Mouse (Mus musculus) right cerebral cortex, postnatal 36 days (tissue): ENCODE measurements around the gene Zfc3h1.

Experiments
- DNase-seq, 2 experiments: peaks; one replicate each; pipeline ENCODE4 v3.0.0; 2022; ENCODE audit warnings: low spot score in 2 of 2, mixed read lengths in 1 of 2

Zfc3h1 gene

DNA sequence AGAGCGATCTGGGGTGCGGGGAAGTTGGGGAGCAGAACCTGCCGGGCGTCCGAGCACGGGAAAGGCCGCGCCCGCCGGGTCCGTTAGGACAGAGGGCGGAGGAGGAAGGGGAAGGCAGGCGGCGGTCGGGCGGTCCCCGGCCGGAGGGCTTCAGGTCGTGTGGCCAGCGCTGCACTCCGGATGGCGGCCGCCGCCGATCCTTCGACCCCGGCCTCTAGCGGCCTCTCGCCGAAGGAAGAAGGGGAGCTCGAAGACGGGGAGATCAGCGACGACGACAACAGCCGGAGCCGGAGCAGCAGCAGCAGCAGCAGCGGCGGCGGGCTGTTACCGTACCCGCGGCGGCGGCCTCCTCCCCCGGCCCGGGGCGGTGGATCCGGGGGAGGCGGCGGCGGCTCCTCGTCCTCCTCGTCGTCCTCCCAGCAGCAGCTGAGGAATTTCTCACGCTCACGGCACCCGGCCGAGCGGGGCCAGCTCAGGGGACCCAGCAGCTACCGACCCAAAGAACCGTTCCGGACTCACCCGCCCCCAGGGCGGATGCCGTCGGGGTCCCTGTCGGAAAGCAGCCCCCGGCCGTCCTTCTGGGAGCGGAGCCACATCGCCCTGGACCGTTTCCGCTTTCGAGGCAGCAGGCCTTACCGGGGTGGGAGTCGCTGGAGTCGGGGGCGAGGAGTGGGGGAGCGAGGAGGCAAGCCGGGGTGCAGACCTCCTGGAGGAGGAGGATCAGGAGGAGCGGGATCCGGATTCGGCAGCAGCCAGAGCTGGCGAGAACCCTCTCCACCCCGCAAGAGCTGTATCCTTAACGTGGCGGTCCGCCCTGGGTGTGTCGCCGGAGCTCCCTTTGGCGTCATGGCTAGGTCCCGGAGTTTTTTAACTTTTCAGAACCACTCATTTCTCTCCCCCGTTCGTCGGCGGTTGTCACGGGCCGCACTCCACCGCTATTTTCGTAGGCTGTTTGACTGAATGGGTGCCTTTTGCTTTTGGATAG is 551 bp downstream of the Zfc3h1 start:
- DNase-seq, result peak; percentile 20 to 34

GRCm38 (mm10) chr10:115387891-115388290 is 3.1 kb downstream of the Zfc3h1 start:
- no peak for DNase-seq

GRCm38 (mm10) chr10:115391076-115391475 is 6.3 kb downstream of the Zfc3h1 start:
- no peak for DNase-seq

GRCm38 (mm10) chr10:115391896-115392295 is 7.1 kb downstream of the Zfc3h1 start:
- DNase-seq, result no peak

DNA sequence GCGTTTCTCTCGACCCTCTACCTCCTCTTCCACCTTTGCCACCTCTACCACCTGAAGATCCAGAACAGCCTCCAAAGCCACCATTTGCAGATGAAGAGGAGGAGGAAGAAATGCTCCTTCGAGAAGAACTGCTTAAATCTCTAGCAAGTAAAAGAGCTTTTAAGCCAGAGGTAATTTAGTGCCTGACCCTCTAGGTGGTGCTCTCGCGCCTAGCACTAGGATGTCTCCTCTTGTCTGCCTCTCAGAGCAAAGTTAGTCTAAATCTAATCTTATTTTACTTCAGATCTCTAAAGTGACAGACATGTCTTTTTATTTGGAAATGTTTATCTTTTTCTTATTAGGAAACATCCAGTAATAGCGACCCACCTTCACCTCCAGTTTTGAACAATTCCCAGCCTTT is 21.6 kb downstream of the Zfc3h1 start:
- peak; percentile 5 to 16 for DNase-seq

- no peak for DNase-seq
Measured at GRCm38 (mm10) chr10:115413496-115413895, 28.7 kb downstream of the Zfc3h1 start.

DNA sequence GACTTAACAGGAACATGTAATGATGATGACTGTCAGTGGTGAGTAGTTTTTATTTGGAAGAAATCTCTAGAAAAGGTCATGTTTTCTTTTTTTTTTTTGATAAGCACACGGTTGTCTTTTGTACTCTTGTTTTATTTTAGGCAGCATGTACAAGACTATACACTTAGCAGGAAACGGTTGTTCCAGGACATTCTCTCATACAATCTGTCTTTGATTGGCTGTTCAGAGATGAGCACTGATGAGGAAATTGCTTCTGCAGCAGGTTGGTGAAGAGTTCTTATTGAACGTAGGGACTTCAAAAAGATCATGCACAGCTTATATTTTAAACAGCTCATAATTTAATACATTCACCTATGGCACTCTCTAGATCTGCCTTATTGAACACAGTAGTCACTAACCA is 29.3 kb downstream of the Zfc3h1 start:
- DNase-seq, result no peak

DNA sequence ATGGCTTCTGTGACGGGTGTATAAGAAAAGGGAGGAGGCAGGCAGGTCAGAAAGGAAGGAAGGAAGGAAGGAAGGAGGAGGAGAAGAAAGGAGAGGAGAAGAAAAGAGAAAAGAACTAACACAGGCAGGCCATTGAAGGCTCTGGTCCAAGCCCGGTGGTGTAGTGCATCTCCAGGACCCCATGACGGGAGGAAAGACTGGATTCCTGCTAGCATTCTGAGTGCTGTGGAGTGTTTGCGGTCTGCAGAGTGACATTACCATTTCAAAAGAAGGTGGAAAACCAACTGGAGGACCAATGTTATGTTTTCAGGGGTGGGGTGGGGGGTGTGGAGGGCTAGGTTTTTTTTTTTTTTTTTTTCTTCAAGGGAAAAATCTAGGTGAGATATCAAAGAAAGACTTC is 37.2 kb downstream of the Zfc3h1 start:
- DNase-seq, result no peak

GRCm38 (mm10) chr10:115425351-115425750 is 40.6 kb downstream of the Zfc3h1 start:
- DNase-seq, result no peak

GRCm38 (mm10) chr10:115437286-115437685 is 52.5 kb downstream of the Zfc3h1 start:
- DNase-seq, result no peak

DNA sequence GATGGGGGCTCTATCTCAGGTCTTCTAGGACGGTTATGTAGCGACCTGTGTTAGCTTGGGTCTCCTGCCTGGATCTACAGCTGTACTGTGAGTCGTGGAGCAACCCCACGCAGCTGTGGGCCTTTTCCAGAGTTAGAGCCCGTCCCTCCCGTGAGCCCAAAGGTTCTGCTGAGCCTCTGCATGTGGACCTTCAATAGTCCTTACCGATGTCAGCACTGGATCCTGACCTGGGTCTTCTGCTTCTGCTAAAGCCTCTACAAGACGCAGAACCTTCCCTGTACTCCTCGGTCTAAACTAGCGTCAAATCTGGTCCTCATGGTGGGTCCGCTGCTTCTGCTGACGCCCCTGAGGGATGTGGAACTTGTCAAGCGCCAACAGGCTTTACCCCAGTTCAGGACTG is 63.9 kb downstream of the Zfc3h1 start:
- no peak for DNase-seq

DNA sequence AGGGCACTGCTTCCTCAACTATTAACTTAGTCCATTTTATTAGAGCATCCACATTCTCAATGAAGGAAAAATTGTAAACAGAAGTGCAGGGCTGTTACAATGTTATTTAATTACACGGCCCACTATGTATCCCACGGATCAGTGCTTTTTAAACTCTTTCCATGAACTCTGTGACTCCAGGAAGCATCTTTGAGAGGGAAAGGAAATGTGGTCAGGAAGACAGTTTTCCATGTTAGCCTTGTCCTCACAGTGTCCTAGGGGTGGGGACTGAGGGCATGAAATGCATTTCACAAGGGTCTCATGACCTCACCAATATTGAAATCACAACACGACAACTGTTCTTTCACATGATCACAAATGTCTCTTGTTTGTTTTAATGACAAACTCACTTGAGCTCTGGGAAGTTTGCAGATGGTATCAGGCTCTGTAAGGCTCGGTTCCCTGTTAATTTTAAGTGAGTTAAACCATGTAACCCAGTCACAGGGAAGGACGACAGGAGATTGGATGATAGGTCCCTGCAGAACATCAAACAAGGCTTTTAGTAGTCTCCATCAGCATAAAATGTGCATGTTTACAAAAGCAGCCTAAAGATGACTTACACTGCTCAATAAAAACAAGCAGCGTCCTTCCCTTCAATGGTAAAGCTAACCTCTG is 72.7 kb downstream of the Zfc3h1 start:
- DNase-seq, result no peak

- DNase-seq, result no peak
Measured at GRCm38 (mm10) chr10:115462646-115463045, 77.9 kb downstream of the Zfc3h1 start.

- no peak for DNase-seq
Measured at GRCm38 (mm10) chr10:115465072-115465471, 80.3 kb downstream of the Zfc3h1 start.

- DNase-seq, result no peak
Measured at GRCm38 (mm10) chr10:115465778-115466177, 81.0 kb downstream of the Zfc3h1 start.

GRCm38 (mm10) chr10:115467985-115468384 is 83.2 kb downstream of the Zfc3h1 start:
- no peak for DNase-seq

GRCm38 (mm10) chr10:115468632-115469031 is 83.9 kb downstream of the Zfc3h1 start:
- no peak for DNase-seq

DNA sequence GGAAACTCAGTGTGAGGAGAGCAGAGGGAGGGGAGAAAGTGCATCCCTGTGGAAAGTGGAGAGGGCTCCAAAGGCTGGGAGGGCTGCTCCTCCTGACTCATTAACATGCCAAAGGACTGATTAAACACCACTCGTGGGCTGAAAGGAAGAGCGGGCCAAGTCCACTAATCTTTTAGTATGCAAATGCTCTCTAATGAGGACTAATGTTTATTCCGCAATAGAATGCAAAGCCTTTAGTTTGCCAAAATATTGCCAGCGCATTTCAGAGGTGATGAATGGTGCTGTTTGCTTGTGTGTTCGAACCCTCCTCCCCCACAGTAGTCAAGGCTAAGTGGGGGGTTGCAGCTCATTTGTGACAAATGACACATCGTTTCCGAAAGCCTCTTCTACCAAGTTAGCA is 84.3 kb downstream of the Zfc3h1 start:
- no peak for DNase-seq

GRCm38 (mm10) chr10:115470621-115471334 is 86.0 kb downstream of the Zfc3h1 start:
- DNase-seq, result no peak

GRCm38 (mm10) chr10:115473213-115473961 is 88.6 kb downstream of the Zfc3h1 start:
- DNase-seq, result no peak

DNA sequence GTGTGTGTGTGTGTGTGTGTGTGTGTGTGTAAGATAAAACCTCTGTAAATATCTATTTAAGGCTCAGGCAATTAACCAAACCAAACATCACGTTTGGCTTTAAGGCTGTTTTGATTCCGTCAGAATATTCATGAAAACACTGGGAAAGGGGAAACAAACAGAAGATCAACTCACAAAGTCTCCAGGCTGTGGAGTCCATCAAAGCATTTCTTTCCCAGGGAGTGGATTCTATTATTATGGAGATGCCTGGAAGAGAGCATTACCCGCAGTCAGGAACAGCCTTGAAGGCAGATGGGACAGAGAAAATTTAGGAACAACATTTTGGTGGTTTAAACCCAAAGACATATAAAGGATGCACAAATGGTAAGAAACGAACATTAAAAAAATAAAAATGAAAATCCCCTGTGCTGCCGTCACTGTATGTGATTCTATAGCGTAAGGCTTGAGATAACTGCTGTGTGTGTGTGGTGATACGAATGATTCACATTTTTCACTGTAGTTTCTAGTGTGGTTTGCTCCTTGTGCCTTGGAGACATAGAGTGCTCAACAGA is 90.3 kb downstream of the Zfc3h1 start:
- DNase-seq, result no peak
